Mouse (Mus musculus) T-cell, adult 2 months (primary cell): ENCODE results near the gene BC025920.
A peak's percentile ranks its signal among the peaks of the same experiment; 100 is the strongest.

ENCODE experiments used
- DNase-seq: peaks from one replicate; pipeline ENCODE4 v3.0.0; 2022; ENCODE audit warnings: low spot score

Gene BC025920

GRCm38 (mm10) chr10:81605974-81606751 is at the start of gene BC025920:
TSS of gene BC025920 (plus strand) at chr10:81606270.
- peak; percentile 87 for DNase-seq

GRCm38 (mm10) chr10:81556282-81556681 is 49.8 kb upstream of the BC025920 start:
- no peak for DNase-seq

- DNase-seq, result no peak
Measured at GRCm38 (mm10) chr10:81557491-81557890, 48.6 kb upstream of the BC025920 start.

- DNase-seq, result peak; percentile 74
Measured at GRCm38 (mm10) chr10:81559163-81559626, 46.9 kb upstream of the BC025920 start, which contains the start of gene Aes. TSS of gene Aes (plus strand) at chr10:81559488.

GRCm38 (mm10) chr10:81559627-81560539 is 46.2 kb upstream of the BC025920 start:
- DNase-seq, result peak; percentile 63

- DNase-seq, result peak; percentile 94
Measured at GRCm38 (mm10) chr10:81560719-81561459, 45.2 kb upstream of the BC025920 start.

- DNase-seq, result no peak
Measured at GRCm38 (mm10) chr10:81562411-81562810, 43.7 kb upstream of the BC025920 start.

GRCm38 (mm10) chr10:81563481-81563880 is 42.6 kb upstream of the BC025920 start:
- no peak for DNase-seq

- DNase-seq, result no peak
Measured at GRCm38 (mm10) chr10:81564216-81564615, 41.9 kb upstream of the BC025920 start.

GRCm38 (mm10) chr10:81564734-81565133 is 41.3 kb upstream of the BC025920 start:
- peak; percentile 69 for DNase-seq

GRCm38 (mm10) chr10:81565257-81566228 is 40.5 kb upstream of the BC025920 start:
- no peak for DNase-seq

GRCm38 (mm10) chr10:81568381-81569191 is 37.5 kb upstream of the BC025920 start:
- no peak for DNase-seq

- no peak for DNase-seq
Measured at GRCm38 (mm10) chr10:81569507-81570237, 36.4 kb upstream of the BC025920 start.

- DNase-seq, result no peak
Measured at GRCm38 (mm10) chr10:81570238-81570800, 35.8 kb upstream of the BC025920 start.

GRCm38 (mm10) chr10:81570831-81571500 is 35.1 kb upstream of the BC025920 start:
- peak; percentile 71 for DNase-seq

- DNase-seq, result peak; percentile 90
Measured at GRCm38 (mm10) chr10:81571501-81571876, 34.6 kb upstream of the BC025920 start.

GRCm38 (mm10) chr10:81572133-81572671 is 33.9 kb upstream of the BC025920 start:
- DNase-seq, result no peak

GRCm38 (mm10) chr10:81572975-81573374 is 33.1 kb upstream of the BC025920 start:
- no peak for DNase-seq
